Mouse (Mus musculus) neutrophil, adult 65 days (primary cell): ENCODE results near the gene Arr3. TPM values are rescaled to one million over a fixed set of nuclear protein-coding genes. Genes with fewer than 3 reads are reported as not detected.

ENCODE experiments used
- total RNA-seq: library from RNA; stranded (reverse); gene quantifications from 2 replicates; pipeline ENCODE4 v1.2.4, GENCODE M21; 2023

The Arr3 gene
- total RNA-seq: not detected in 2 replicates

GRCm38 (mm10) chrX:100605314-100605713 lies at the start of gene Arr3:
TSS of gene Arr3 (plus strand) at chrX:100605497.

GRCm38 (mm10) chrX:100571951-100572350 lies 33.3 kb upstream of the Arr3 start, which contains the start of gene Awat1:
TSS of gene Awat1 (plus strand) at chrX:100572251.

GRCm38 (mm10) chrX:100594791-100595190 lies 10.5 kb upstream of the Arr3 start, which contains the start of gene P2ry4:
TSS of gene P2ry4 (minus strand) at chrX:100594869.

GRCm38 (mm10) chrX:100625546-100625801 lies 20.2 kb downstream of the Arr3 start, which contains the start of gene Kif4:
TSS of gene Kif4 (plus strand) at chrX:100625737.

GRCm38 (mm10) chrX:100625802-100626793 lies 20.8 kb downstream of the Arr3 start, which contains the start of gene Pdzd11:
TSS of gene Pdzd11 (minus strand) at chrX:100626568.

Other genes starting within 250 kb of the Arr3 start
- not detected in 2 replicates for gene Otud6a, start 176.5 kb upstream of the Arr3 start, total RNA-seq
- gene Awat2, start 162.8 kb upstream of the Arr3 start, total RNA-seq: not detected in 2 replicates
- gene Igbp1, start 111.2 kb upstream of the Arr3 start, total RNA-seq: 33.3 and 35.8 TPM in 2 replicates
- 0.16 TPM in 1 of 2 replicates, not detected in the other for gene Dgat2l6, start 80.7 kb upstream of the Arr3 start, total RNA-seq
- not detected in 2 replicates for gene Awat1, start 33.2 kb upstream of the Arr3 start, total RNA-seq
- not detected in 2 replicates for gene P2ry4, start 10.6 kb upstream of the Arr3 start, total RNA-seq
- gene Kif4, start 20.2 kb downstream of the Arr3 start, total RNA-seq: 19.2 and 22.7 TPM in 2 replicates
- 19.7 and 20.8 TPM in 2 replicates for gene Pdzd11, start 21.1 kb downstream of the Arr3 start, total RNA-seq
- 0.32 and 0.45 TPM in 2 replicates for gene Gdpd2, start 124.4 kb downstream of the Arr3 start, total RNA-seq
- 0.52 and 0.79 TPM in 2 replicates for gene Dlg3, start 162.2 kb downstream of the Arr3 start, total RNA-seq